Mouse (Mus musculus): ENCODE data around the gene Nudt21. TPM values are rescaled to one million over a fixed set of nuclear protein-coding genes. Genes with fewer than 3 reads are reported as not detected.

Nudt21 gene
- 49.1 and 53.9 TPM in 2 replicates for polyA plus RNA-seq (2015; fragmentation: Nextera tagmentation; extraction: Ambion mirVana)

DNA sequence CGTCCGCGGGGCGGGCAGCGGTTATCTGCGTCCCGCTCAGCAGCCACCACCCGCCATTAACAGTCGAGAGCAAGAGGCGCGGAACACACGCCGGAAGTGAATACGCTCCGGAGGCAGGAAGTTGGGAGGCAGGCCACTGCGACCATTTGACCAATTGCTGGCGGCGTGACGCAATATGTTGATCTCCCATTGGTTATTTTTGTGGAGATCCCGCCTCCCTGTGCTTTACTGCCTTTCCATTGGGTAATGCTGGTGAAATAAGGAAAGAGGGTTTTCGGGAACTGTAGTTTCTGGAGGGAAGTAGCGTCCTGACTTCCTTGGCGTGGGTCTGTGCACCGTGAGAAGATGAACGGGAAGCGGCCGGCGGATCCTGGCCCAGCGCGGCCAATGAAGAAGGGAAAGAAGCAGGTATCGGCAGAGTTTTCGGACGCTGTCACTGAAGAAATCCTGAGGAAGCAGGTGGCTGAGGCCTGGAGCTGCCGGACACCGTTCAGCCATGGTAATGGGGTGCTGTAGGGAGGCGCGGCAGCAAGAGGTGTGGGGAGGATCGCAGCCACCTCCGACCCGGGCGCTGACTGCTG lies at the start of gene Nudt21, which contains the start of gene Ogfod1:
Gene Nudt21, minus strand, starts transcription at position 88 of the 581 bp plus-strand sequence.
Gene Ogfod1, plus strand, starts transcription at position 255 of the 581 bp plus-strand sequence.

GRCm38 (mm10) chr8:94012013-94012951 lies 24.5 kb downstream of the Nudt21 start, which contains the start of gene Amfr:
Gene Amfr (minus strand): TSS chr8:94012842.

Other genes with a start within 250 kb of the Nudt21 start
- gene Gnao1, start 227.1 kb downstream of the Nudt21 start, polyA plus RNA-seq (2015; fragmentation: Nextera tagmentation; extraction: Ambion mirVana) = 2.4 and 2.5 TPM in 2 replicates
- gene Amfr, start 24.2 kb downstream of the Nudt21 start, polyA plus RNA-seq (2015; fragmentation: Nextera tagmentation; extraction: Ambion mirVana) = 45.8 and 49.6 TPM in 2 replicates
- 6.0 and 6.5 TPM in 2 replicates for gene Ogfod1, start 167 bp upstream of the Nudt21 start, polyA plus RNA-seq (2015; fragmentation: Nextera tagmentation; extraction: Ambion mirVana)
- gene Bbs2, start 61.9 kb upstream of the Nudt21 start, polyA plus RNA-seq (2015; fragmentation: Nextera tagmentation; extraction: Ambion mirVana) = 4.5 and 5.7 TPM in 2 replicates
- gene Mt4, start 100.2 kb upstream of the Nudt21 start, polyA plus RNA-seq (2015; fragmentation: Nextera tagmentation; extraction: Ambion mirVana) = 0.44 and 1.0 TPM in 2 replicates
- 8.8 and 12.0 TPM in 2 replicates for gene Mt3, start 115.6 kb upstream of the Nudt21 start, polyA plus RNA-seq (2015; fragmentation: Nextera tagmentation; extraction: Ambion mirVana)
- 116 and 127 TPM in 2 replicates for gene Mt2, start 135.6 kb upstream of the Nudt21 start, polyA plus RNA-seq (2015; fragmentation: Nextera tagmentation; extraction: Ambion mirVana)
- 290 and 376 TPM in 2 replicates for gene Mt1, start 142.1 kb upstream of the Nudt21 start, polyA plus RNA-seq (2015; fragmentation: Nextera tagmentation; extraction: Ambion mirVana)
- 16.2 and 19.3 TPM in 2 replicates for gene Nup93, start 177.5 kb upstream of the Nudt21 start, polyA plus RNA-seq (2015; fragmentation: Nextera tagmentation; extraction: Ambion mirVana)

Data from skeletal muscle tissue, postnatal 0 days (tissue).